Mouse (Mus musculus) hindbrain, embryonic 15.5 days (tissue): ENCODE data around the gene Gm17482. TPM values are rescaled to one million over a fixed set of nuclear protein-coding genes. Genes with fewer than 3 reads are reported as not detected.

ENCODE experiments used
- ATAC-seq: fragments of 200-750 bp; cut with Nextera tagmentation; 2 replicates; pipeline ENCODE4 v1.8.0; 2017; ENCODE audit warnings: low read depth, moderate number of reproducible peaks, moderate TSS enrichment; ENCODE audit not compliant: low FRiP score
- H3K27ac ChIP-seq: fragments of 300-500 bp; sonication (generic); replicated peaks from 2 replicates; pipeline ENCODE4 v1.5.1; 2015; ENCODE audit warnings: mild to moderate bottlenecking, inconsistent platforms
- H3K27me3 ChIP-seq: fragments of 300-500 bp; sonication (generic); 2 replicates; pipeline ENCODE4 v1.6.1; 2015; ENCODE audit warnings: control low read depth, inconsistent platforms
- H3K36me3 ChIP-seq: fragments of 300-500 bp; sonication (generic); 2 replicates; pipeline ENCODE4 v1.6.1; 2015; ENCODE audit warnings: control low read depth, inconsistent platforms
- H3K4me1 ChIP-seq: fragments of 300-500 bp; sonication (generic); replicated peaks from 2 replicates; pipeline ENCODE4 v1.6.1; 2015; ENCODE audit warnings: control low read depth, inconsistent platforms
- H3K4me2 ChIP-seq: fragments of 300-500 bp; sonication (generic); 2 replicates; pipeline ENCODE4 v1.6.1; 2015; ENCODE audit warnings: moderate library complexity, mild to moderate bottlenecking, inconsistent platforms
- H3K4me3 ChIP-seq: fragments of 300-500 bp; sonication (generic); 2 replicates; pipeline ENCODE4 v1.5.1; 2015; ENCODE audit warnings: mild to moderate bottlenecking, inconsistent platforms
- H3K9ac ChIP-seq: fragments of 300-500 bp; sonication (generic); 2 replicates; pipeline ENCODE4 v1.6.1; 2015; ENCODE audit warnings: inconsistent platforms
- H3K9me3 ChIP-seq: fragments of 300-500 bp; sonication (generic); 2 replicates; pipeline ENCODE4 v1.6.1; 2016; ENCODE audit warnings: control low read depth, inconsistent platforms
- WGBS: fragments of 180-500 bp; shearing (Covaris S2); methylation state at CpG from one replicate; pipeline ENCODE4 v1.1.7; 2015; 5-methylcytosine and 5-hydroxymethylcytosine counted together
- polyA plus RNA-seq: library from polyadenylated mRNA; unstranded; fragments of >200 nt; fragmentation: Nextera tagmentation; extraction: Ambion mirVana; gene quantifications from 2 replicates; pipeline ENCODE4 v1.2.1, GENCODE M21; 2015

The Gm17482 gene
- polyA plus RNA-seq, 1 experiment from 2014 or later = not detected

DNA sequence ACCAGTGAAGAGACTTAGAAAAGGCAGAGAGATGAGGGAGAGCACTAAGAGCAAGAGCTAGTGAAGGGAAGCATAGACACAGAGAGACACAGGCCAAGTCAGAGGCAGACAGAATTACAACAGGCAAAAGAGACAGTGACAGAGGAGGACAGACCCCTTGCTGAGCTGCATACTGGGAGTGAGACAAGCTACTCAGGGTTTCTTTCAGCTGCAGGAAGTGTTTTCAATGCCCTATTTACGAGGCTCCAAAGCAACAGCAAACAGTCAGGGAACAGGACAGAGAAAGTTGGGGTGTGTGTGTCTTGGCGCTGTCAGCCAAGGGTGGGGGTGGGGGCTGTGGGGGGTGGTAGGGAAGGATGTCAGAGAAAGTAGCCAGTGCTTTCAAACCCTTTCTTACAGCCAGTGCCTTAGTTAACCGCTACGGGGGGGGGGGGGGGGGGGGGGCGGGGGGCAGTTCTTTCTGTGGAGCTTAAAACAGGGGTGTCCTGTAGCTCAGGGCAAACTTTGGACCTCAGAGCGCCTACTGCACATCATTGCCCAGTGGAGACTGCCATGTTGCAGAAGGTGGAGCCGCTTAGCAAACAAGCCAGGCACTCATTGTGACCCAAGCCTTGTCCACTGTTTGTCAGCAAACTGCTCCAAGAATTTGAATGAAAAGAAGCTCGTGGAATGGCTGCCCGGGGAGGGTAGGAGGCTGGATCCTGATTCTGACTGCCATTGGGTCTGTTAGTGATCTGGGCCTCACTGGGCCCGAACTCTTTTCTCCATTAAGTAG is 25.1 kb downstream of the Gm17482 start, which contains the start of gene Timp4:
Gene Timp4, minus strand, starts transcription at position 107 of the 775 bp plus-strand sequence.
- Histone ChIP-seq H3K4me1 (peaks cover 6% of the 10 kb centered on the region), H3K36me3 (peaks cover 11% of the 10 kb centered on the region; the same call in 1 of the 2 replicates), H3K27me3 (no peaks in the 10 kb centered on the region), H3K4me3 (peak within 1 kb of the TSS; percentile 10), H3K9me3 (no peaks in the 10 kb centered on the region), H3K4me2 (peak within 1 kb of the TSS; percentile 44), H3K9ac (no peak within 1 kb of the TSS; the same call in 1 of the 2 replicates), H3K27ac (peak within 1 kb of the TSS; percentile 71)
- 19% methylated on average over 8 of the region's 10 CpGs for WGBS
- peak; percentile 90 for ATAC-seq

DNA sequence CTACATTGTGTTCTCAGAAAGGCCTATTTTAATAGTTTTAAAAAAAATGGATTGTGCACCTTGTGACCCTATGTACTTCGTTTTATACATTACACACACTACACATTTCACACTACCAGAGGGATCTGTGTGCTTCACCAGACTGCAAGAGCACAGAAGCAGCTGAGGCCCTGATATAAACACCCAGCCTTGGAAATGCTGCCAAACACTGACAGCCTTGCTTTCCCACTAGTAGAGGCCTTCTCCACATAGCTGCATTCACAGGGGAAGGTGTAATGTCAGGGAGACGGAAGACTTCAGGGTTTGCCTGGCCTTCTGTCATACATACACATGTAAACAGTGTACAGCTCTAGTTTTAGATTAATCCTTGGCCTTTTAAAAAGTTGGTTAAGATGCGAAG is 28.0 kb downstream of the Gm17482 start:
- H3K27ac ChIP-seq = no peak overlapping the region
- H3K4me3 ChIP-seq = no peak overlapping the region
- peaks cover 7% of the 10 kb centered on the region; the same call in 1 of the 2 replicates for H3K36me3 ChIP-seq
- 90% methylated on average over 3 of the region's 3 CpGs for WGBS
- no peak overlapping the region for H3K4me2 ChIP-seq
- ATAC-seq = no peak
- H3K4me1 ChIP-seq = peaks cover 6% of the 10 kb centered on the region
- H3K27me3 ChIP-seq = no peaks in the 10 kb centered on the region
- no peaks in the 10 kb centered on the region for H3K9me3 ChIP-seq
- no peak overlapping the region for H3K9ac ChIP-seq

DNA sequence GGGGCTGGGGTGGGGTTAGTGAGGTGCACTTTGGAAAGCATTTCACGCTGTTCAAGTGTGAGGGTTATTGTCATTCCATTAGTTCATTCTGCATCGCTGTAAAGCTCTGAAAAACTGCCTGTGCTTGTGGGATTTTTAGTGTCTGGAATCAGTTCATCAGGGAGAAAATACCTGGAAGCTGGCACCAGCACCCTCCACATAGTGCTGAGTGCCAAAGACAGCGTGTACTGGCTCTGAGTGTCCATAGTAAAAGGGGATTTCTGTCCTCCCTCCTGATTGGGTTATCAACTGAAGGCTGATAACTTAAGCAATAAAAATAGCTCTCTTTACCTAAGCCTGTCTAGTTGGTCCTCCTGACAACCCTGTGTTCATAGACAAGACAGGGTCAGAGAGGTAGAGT is 33.4 kb downstream of the Gm17482 start:
- Histone ChIP-seq H3K4me3 (no peak overlapping the region), H3K27me3 (no peaks in the 10 kb centered on the region), H3K4me1 (no peaks in the 10 kb centered on the region), H3K9me3 (no peaks in the 10 kb centered on the region), H3K9ac (no peak overlapping the region), H3K27ac (no peak overlapping the region), H3K36me3 (peaks cover 31% of the 10 kb centered on the region), H3K4me2 (no peak overlapping the region)
- no peak for ATAC-seq
- WGBS = 92% methylated on average over 3 of the region's 3 CpGs

DNA sequence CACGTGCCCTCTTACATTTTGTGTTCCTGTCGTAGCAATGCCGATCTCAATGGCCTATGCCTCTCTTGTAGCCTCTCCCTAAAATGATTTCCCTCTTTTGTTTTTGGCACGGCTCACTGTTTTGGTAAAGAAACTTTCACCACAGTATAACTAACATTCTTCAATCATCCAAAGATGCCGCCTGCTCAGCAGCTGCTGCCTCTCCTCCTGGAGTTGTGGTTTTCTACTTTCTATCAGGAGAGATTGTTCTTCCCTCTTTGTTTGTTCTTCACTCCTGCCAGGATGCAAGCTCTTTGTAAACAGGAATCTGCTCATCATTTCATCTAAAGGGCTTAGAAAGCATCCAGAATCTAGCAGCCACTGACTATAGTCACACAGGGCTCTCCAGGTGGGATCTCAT is 39.6 kb downstream of the Gm17482 start:
- Histone ChIP-seq H3K27ac (no peak overlapping the region), H3K4me3 (no peak overlapping the region), H3K36me3 (peaks cover 36% of the 10 kb centered on the region), H3K4me1 (no peaks in the 10 kb centered on the region; the same call in 1 of the 2 replicates), H3K4me2 (no peak overlapping the region), H3K9ac (no peak overlapping the region), H3K9me3 (no peaks in the 10 kb centered on the region), H3K27me3 (no peaks in the 10 kb centered on the region)
- ATAC-seq = no peak
- 86% methylated on average over 5 of the region's 5 CpGs for WGBS

DNA sequence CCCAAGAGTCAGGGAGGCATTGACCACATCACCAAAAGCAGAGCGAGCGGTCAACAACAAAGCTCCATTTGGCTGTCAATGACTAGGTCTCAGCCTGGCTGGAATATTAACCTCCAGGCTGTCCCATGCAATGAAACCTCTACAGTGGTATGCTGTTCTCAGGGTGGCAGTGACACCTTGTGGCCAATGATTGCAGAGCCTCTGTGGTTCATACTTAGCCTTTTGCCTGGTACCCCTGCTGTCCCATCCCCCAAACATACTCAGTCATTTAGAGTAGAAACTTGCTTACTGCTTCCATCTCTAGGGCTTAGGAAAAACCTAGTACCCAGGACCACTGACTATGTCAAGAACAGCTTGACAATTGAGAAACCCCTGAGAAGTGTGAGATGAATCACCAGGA is 40.8 kb downstream of the Gm17482 start:
- ATAC-seq = peak; percentile 91
- no peaks in the 10 kb centered on the region; the same call in 1 of the 2 replicates for H3K4me1 ChIP-seq
- H3K4me2 ChIP-seq = no peak overlapping the region
- H3K36me3 ChIP-seq = peaks cover 30% of the 10 kb centered on the region
- 52% methylated on average over 2 of the region's 2 CpGs for WGBS
- H3K9ac ChIP-seq = no peak overlapping the region
- H3K27me3 ChIP-seq = no peaks in the 10 kb centered on the region
- no peak overlapping the region for H3K4me3 ChIP-seq
- no peaks in the 10 kb centered on the region for H3K9me3 ChIP-seq
- H3K27ac ChIP-seq = no peak overlapping the region

DNA sequence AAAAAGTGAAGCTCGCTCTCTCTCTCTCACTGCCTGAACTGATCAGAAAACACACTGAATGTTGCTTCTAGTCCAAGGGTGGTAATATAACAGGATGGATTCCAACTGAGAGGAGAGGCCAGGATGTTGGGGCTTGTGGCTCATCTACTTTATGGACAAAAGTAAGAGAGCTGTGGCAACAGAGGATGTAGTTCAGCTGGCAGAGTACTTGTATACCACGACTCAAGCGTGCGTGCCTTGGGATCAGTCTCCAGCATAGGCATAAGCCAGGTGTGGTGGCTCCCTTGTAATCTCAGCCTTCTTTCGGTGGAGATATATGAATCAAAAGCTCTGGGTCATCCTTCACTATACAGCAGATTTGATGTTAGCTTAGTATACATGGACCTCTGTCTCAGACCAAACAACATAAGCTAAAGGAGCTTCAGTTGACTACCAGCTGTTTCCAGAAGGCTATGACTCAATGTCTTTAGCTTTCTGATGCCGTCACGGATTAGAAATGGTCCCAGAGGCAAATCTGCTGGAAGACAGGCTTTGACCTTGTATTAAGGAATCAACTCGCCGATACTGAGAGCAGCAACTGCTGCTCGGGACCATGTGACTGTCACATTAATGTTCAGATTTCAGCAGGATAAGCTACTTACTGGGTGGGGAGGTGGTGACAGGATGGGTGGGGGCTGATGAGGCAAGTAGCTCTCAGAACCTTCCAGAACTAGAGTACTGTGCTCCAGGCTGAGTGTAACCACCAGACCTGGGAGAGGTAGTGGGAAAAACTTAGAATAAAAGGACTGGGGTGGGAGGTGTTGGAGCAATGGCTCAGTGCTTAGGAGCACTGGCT is 41.6 kb downstream of the Gm17482 start:
- peaks cover 21% of the 10 kb centered on the region for H3K36me3 ChIP-seq
- no peak overlapping the region for H3K4me3 ChIP-seq
- no peak for ATAC-seq
- H3K4me2 ChIP-seq = no peak overlapping the region
- H3K27me3 ChIP-seq = no peaks in the 10 kb centered on the region
- WGBS = 87% methylated on average over 10 of the region's 10 CpGs
- H3K27ac ChIP-seq = no peak overlapping the region
- H3K9me3 ChIP-seq = no peaks in the 10 kb centered on the region
- H3K9ac ChIP-seq = no peak overlapping the region
- no peaks in the 10 kb centered on the region; the same call in 1 of the 2 replicates for H3K4me1 ChIP-seq

DNA sequence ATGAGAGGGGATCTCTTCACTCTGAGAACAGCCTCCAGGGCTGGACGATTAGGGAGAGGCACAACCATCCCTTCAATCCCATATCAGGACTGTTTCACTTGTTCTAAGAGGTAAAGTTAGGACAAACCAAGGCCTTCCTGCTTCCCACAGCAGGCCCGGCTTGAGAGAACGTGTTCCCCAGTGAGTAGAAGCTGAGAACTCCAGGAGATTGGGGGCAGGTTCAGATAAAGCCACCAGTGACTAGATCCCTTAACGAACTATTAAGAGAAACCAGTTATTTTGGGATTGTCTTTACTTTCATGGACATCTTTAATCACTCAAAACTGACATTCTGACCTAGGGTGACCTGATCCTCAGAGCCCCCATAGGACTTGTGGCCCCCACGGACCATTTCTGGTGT is 42.4 kb downstream of the Gm17482 start:
- H3K4me2 ChIP-seq = no peak overlapping the region
- no peak for ATAC-seq
- H3K36me3 ChIP-seq = peaks cover 20% of the 10 kb centered on the region
- no peak overlapping the region for H3K9ac ChIP-seq
- no peak overlapping the region for H3K27ac ChIP-seq
- H3K9me3 ChIP-seq = no peaks in the 10 kb centered on the region
- no peaks in the 10 kb centered on the region for H3K27me3 ChIP-seq
- 78% methylated on average over 5 of the region's 5 CpGs for WGBS
- no peaks in the 10 kb centered on the region; the same call in 1 of the 2 replicates for H3K4me1 ChIP-seq
- no peak overlapping the region for H3K4me3 ChIP-seq

DNA sequence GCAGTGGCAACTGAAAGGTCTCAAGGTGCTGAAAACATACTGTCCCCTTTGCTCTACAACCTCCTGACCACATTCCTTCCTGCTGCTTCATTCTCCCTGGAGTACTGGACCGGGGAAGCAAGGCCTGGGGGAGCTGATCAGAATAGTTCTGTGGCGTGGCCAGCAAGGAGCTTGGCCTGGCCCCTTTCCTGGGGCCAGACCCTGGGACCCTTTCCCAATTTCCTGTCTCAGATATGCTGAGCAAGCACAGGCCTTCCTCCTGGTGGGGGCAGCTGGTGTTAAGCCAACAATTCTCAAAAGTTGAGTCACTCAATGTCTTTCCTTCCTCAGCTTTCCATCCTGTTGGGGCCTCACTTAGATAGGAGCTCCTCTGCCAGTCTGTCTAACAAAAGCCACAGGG is 42.9 kb downstream of the Gm17482 start:
- H3K36me3 ChIP-seq = peaks cover 15% of the 10 kb centered on the region; the same call in 1 of the 2 replicates
- 71% methylated on average over 2 of the region's 2 CpGs for WGBS
- no peaks in the 10 kb centered on the region for H3K27me3 ChIP-seq
- no peak overlapping the region for H3K27ac ChIP-seq
- no peak overlapping the region for H3K4me2 ChIP-seq
- H3K4me1 ChIP-seq = no peaks in the 10 kb centered on the region; the same call in 1 of the 2 replicates
- no peaks in the 10 kb centered on the region for H3K9me3 ChIP-seq
- no peak overlapping the region for H3K9ac ChIP-seq
- no peak overlapping the region for H3K4me3 ChIP-seq
- no peak for ATAC-seq

DNA sequence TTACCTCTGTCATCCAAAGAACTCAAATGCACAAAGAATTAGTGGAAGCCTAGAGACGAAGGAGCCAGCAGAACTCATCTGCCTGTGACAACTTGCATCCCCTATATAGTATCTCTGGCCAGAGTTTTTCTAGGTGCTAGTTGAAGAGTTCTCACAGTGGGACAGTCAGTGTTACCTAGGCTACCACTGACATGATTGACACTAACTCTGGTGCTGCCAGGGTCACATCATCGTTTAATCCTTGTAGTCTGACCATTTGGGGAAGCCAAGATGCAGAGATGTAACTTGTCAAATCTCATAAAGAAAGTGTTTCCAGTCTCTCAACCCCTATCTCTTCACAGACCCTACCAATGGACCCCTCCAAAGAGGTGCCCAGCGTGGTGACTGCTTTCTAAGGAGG is 44.2 kb downstream of the Gm17482 start:
- no peaks in the 10 kb centered on the region for H3K27me3 ChIP-seq
- 69% methylated on average over 3 of the region's 3 CpGs for WGBS
- H3K4me1 ChIP-seq = no peaks in the 10 kb centered on the region; the same call in 1 of the 2 replicates
- ATAC-seq = no peak
- no peak overlapping the region for H3K4me3 ChIP-seq
- no peak overlapping the region for H3K27ac ChIP-seq
- H3K9ac ChIP-seq = no peak overlapping the region
- H3K9me3 ChIP-seq = no peaks in the 10 kb centered on the region
- H3K36me3 ChIP-seq = 0 out of 2 replicates have a peak, but pooled peaks cover 8% of the 10 kb centered on the region
- H3K4me2 ChIP-seq = no peak overlapping the region

DNA sequence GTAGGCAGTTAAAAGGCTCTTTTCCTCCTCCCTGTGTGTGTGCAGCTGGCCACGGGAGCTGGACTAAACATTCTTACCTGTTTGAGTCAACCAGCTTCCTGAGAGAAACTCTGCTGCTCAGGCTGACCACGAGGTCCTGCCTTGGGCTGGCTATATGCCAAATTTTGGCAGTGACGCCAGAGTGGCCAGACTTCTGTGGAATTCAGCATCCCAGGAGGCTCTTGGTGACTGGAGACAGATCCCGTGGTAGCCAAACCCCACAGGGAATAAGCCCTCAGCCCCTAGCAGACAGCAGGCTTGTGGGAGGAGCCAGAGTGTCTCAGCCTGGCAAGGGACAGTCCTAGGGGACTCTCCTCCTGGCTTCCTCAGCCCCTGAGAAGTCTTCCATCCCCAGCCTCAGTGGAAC is 44.7 kb downstream of the Gm17482 start:
- 15% methylated on average over 4 of the region's 4 CpGs for WGBS
- Histone ChIP-seq H3K9me3 (no peaks in the 10 kb centered on the region), H3K9ac (no peak overlapping the region), H3K27me3 (no peaks in the 10 kb centered on the region), H3K27ac (no peak overlapping the region), H3K4me3 (no peak overlapping the region), H3K4me2 (no peak overlapping the region), H3K36me3 (0 out of 2 replicates have a peak, but pooled peaks cover 8% of the 10 kb centered on the region), H3K4me1 (no peaks in the 10 kb centered on the region; the same call in 1 of the 2 replicates)
- ATAC-seq = no peak

DNA sequence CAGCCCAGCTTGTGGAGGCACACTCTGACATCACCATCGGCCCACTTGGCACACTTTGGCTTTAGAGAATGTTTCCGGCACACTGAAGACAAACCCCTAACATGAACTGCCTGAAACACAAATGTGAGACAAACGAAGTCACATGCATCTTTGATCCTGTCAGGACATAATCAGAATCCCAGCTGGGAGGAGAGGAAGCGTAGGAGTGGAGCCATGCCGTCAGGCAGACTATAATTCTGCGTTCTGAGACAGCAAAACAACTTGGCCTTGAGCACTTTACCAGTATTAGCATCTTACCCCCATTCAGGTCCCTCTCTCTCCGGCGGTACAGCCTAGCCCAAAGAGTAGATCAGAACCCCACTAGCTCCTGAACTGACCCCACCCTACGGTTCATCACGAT is 46.2 kb downstream of the Gm17482 start:
- no peaks in the 10 kb centered on the region; the same call in 1 of the 2 replicates for H3K4me1 ChIP-seq
- H3K27me3 ChIP-seq = no peaks in the 10 kb centered on the region
- WGBS = 81% methylated on average over 10 of the region's 10 CpGs
- H3K4me3 ChIP-seq = no peak overlapping the region
- ATAC-seq = no peak
- H3K9ac ChIP-seq = no peak overlapping the region
- H3K27ac ChIP-seq = no peak overlapping the region
- 0 out of 2 replicates have a peak, but pooled peaks cover 8% of the 10 kb centered on the region for H3K36me3 ChIP-seq
- H3K9me3 ChIP-seq = no peaks in the 10 kb centered on the region
- H3K4me2 ChIP-seq = no peak overlapping the region

DNA sequence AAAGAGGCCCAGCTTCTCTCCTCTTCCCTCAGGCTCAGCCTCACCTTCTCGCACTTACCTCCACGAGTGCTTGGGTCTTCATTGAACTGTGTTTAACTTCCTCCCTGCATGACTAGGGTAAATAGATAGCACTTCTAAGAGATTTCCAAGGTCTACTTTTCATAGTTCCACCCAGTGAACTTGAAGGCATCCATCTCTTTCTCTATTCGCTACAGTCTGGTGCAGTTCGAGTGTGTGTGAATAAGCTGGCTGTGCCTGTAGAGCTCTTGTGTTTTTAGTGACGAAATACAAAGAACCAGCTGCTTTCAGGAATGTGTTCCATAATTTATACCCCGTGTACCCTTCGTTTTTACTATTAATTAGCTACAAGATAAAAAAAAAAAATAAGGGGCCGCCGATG is 47.6 kb downstream of the Gm17482 start:
- Histone ChIP-seq H3K9me3 (no peaks in the 10 kb centered on the region), H3K4me3 (no peak overlapping the region), H3K9ac (no peak overlapping the region), H3K4me1 (no peaks in the 10 kb centered on the region; the same call in 1 of the 2 replicates), H3K36me3 (0 out of 2 replicates have a peak, but pooled peaks cover 6% of the 10 kb centered on the region), H3K4me2 (no peak overlapping the region), H3K27me3 (no peaks in the 10 kb centered on the region), H3K27ac (no peak overlapping the region)
- 74% methylated on average over 9 of the region's 9 CpGs for WGBS
- ATAC-seq = no peak
